Mouse (Mus musculus): ENCODE data around the gene Cdc6.
"Not testable (repeated sequence)": the region's sequence is repeated elsewhere in the genome, so short reads cannot be mapped to it uniquely, and the experiment has no call there.

DNA sequence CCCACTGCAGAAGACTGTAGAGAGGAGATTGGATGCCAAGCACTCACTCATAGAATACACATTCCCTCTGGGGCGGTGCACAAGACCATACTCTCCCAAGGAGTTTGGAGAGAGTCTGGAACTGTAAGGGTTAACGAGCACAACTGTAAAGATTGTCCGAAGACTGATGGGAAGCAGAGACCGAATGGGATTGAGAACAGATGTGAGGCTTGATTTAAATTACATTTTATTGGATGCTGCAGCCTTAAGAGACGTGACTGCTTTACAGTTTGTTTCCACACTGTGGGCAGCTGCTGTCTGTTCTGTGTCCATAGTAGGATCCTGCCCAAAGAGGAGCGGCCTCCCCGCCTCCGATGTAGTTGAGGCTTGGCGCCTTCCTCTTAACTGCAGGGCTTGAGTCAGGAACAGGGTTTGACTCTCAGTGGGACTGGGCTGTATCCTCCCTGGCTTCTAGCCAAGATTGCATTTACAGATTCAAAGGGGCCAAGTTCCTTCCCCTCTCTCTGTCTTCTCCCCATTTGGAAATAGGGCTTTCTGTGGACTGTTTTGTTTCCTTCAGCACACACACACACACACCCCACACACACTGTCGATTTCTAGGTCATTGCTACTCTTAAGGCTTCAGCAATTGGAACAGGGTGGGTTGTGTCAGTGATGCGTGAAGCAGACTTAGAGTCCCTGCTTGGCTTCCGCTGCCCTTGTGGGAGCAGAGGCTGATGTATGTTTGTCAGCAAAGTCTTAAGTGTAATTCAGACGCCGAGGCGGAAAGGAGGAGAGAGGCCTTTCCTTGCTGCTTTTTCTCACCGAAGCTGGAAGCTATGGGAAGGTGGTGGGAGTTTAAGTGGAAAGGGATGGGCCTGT lies 15.5 kb downstream of the Cdc6 start:
- not testable (repeated sequence) for TF ChIP-seq POLR2A (IDR thresholded peaks at IDR 0.05; ENCODE audit: control insufficient read depth, low read depth, low read length); CTCF (IDR thresholded peaks at IDR 0.05; ENCODE audit: control insufficient read depth, insufficient read depth, insufficient replicate concordance, low read depth, low read length)

All from testis, adult 2 months (tissue).